Mouse (Mus musculus): ENCODE results near the gene Krt78. TPM values are rescaled to one million over a fixed set of nuclear protein-coding genes. Genes with fewer than 3 reads are reported as not detected.
"Not testable (repeated sequence)": the region's sequence is repeated elsewhere in the genome, so short reads cannot be mapped to it uniquely, and the experiment has no call there.

Gene Krt78
- polyA plus RNA-seq (2015; fragmentation: Nextera tagmentation; extraction: Ambion mirVana): not detected in 2 replicates

GRCm38 (mm10) chr15:101954187-101954586 is at the start of gene Krt78:
Gene Krt78, minus strand, starts transcription at chr15:101954287.
- Histone ChIP-seq H3K4me3 (no peak within 1 kb of the TSS), H3K9ac (no peak within 1 kb of the TSS), H3K4me1 (no peaks in the 10 kb centered on the region), H3K27me3 (replicated peaks) (no peaks in the 10 kb centered on the region), H3K27ac (no peak within 1 kb of the TSS), H3K4me2 (no peak within 1 kb of the TSS), H3K36me3 (replicated peaks) (no peaks in the 10 kb centered on the region), H3K9me3 (no peaks in the 10 kb centered on the region)
- no peak for ATAC-seq (replicated peaks)
- WGBS: 90% methylated on average over 9 of the region's 9 CpGs

GRCm38 (mm10) chr15:102003516-102003915 is 49.4 kb upstream of the Krt78 start:
- no peak overlapping the region for H3K27ac ChIP-seq
- H3K27me3 ChIP-seq (replicated peaks): peaks cover 64% of the 10 kb centered on the region
- H3K4me3 ChIP-seq: peak overlapping the region; percentile 12; the same call in 1 of the 2 replicates
- peak overlapping the region; percentile 45; the same call in 1 of the 2 replicates for H3K4me2 ChIP-seq
- 16% methylated on average over 12 of the region's 12 CpGs for WGBS
- H3K4me1 ChIP-seq: peaks cover 8% of the 10 kb centered on the region
- ATAC-seq (replicated peaks): no peak
- no peaks in the 10 kb centered on the region for H3K9me3 ChIP-seq
- H3K9ac ChIP-seq: no peak overlapping the region
- H3K36me3 ChIP-seq (replicated peaks): no peaks in the 10 kb centered on the region

- H3K4me3 ChIP-seq: peak overlapping the region; percentile 12; the same call in 1 of the 2 replicates
- peak overlapping the region; percentile 45 for H3K4me2 ChIP-seq
- no peak overlapping the region for H3K27ac ChIP-seq
- H3K27me3 ChIP-seq (replicated peaks): peaks cover 64% of the 10 kb centered on the region
- no peaks in the 10 kb centered on the region for H3K9me3 ChIP-seq
- WGBS: 4% methylated on average over 34 of the region's 34 CpGs
- H3K9ac ChIP-seq: no peak overlapping the region
- H3K4me1 ChIP-seq: peaks cover 8% of the 10 kb centered on the region
- H3K36me3 ChIP-seq (replicated peaks): no peaks in the 10 kb centered on the region
- ATAC-seq (replicated peaks): no peak
Observed at GRCm38 (mm10) chr15:102002646-102003488, 48.8 kb upstream of the Krt78 start.

GRCm38 (mm10) chr15:101999676-102000335 is 45.7 kb upstream of the Krt78 start:
- Histone ChIP-seq H3K9me3 (no peaks in the 10 kb centered on the region), H3K9ac (no peak overlapping the region), H3K27me3 (replicated peaks) (peaks cover 43% of the 10 kb centered on the region), H3K36me3 (replicated peaks) (no peaks in the 10 kb centered on the region), H3K4me2 (no peak overlapping the region), H3K4me1 (peaks cover 8% of the 10 kb centered on the region), H3K4me3 (no peak overlapping the region), H3K27ac (no peak overlapping the region)
- WGBS: 87% methylated on average over 11 of the region's 11 CpGs
- ATAC-seq (replicated peaks): no peak

GRCm38 (mm10) chr15:101999156-101999555 is 45.1 kb upstream of the Krt78 start:
- Histone ChIP-seq H3K4me2 (no peak overlapping the region), H3K9me3 (no peaks in the 10 kb centered on the region), H3K4me3 (no peak overlapping the region), H3K9ac (no peak overlapping the region), H3K4me1 (peaks cover 8% of the 10 kb centered on the region), H3K27me3 (replicated peaks) (peaks cover 41% of the 10 kb centered on the region), H3K27ac (no peak overlapping the region), H3K36me3 (replicated peaks) (no peaks in the 10 kb centered on the region)
- ATAC-seq (replicated peaks): no peak
- 94% methylated on average over 11 of the region's 11 CpGs for WGBS

GRCm38 (mm10) chr15:101996450-101997078 is 42.5 kb upstream of the Krt78 start:
- H3K4me3 ChIP-seq; H3K36me3 ChIP-seq (replicated peaks); ATAC-seq (replicated peaks); H3K27ac ChIP-seq; H3K9ac ChIP-seq; H3K4me1 ChIP-seq; H3K4me2 ChIP-seq; H3K9me3 ChIP-seq: not testable (repeated sequence)
- WGBS: 88% methylated on average over 11 of the region's 11 CpGs
- peaks cover 22% of the 10 kb centered on the region; the same call in 1 of the 2 replicates for H3K27me3 ChIP-seq (replicated peaks)

GRCm38 (mm10) chr15:101995484-101996236 is 41.6 kb upstream of the Krt78 start:
- no peaks in the 10 kb centered on the region for H3K4me1 ChIP-seq
- 84% methylated on average over 4 of the region's 4 CpGs for WGBS
- no peak overlapping the region for H3K4me3 ChIP-seq
- no peaks in the 10 kb centered on the region for H3K9me3 ChIP-seq
- H3K4me2 ChIP-seq: no peak overlapping the region
- ATAC-seq (replicated peaks): no peak
- H3K36me3 ChIP-seq (replicated peaks): no peaks in the 10 kb centered on the region
- H3K9ac ChIP-seq: no peak overlapping the region
- peaks cover 15% of the 10 kb centered on the region; the same call in 1 of the 2 replicates for H3K27me3 ChIP-seq (replicated peaks)
- H3K27ac ChIP-seq: no peak overlapping the region

- Histone ChIP-seq H3K27ac (no peak overlapping the region), H3K9me3 (no peaks in the 10 kb centered on the region), H3K9ac (no peak overlapping the region), H3K4me3 (no peak overlapping the region), H3K36me3 (replicated peaks) (no peaks in the 10 kb centered on the region), H3K27me3 (replicated peaks) (peaks cover 14% of the 10 kb centered on the region), H3K4me2 (no peak overlapping the region), H3K4me1 (no peaks in the 10 kb centered on the region)
- WGBS: 93% methylated on average over 6 of the region's 6 CpGs
- ATAC-seq (replicated peaks): no peak
Observed at GRCm38 (mm10) chr15:101994365-101994764, 40.3 kb upstream of the Krt78 start.

GRCm38 (mm10) chr15:101990946-101991345 is 36.9 kb upstream of the Krt78 start:
- H3K36me3 ChIP-seq (replicated peaks): no peaks in the 10 kb centered on the region
- no peak overlapping the region for H3K9ac ChIP-seq
- no peak for ATAC-seq (replicated peaks)
- peaks cover 19% of the 10 kb centered on the region for H3K27me3 ChIP-seq (replicated peaks)
- no peaks in the 10 kb centered on the region for H3K4me1 ChIP-seq
- no peak overlapping the region for H3K4me2 ChIP-seq
- WGBS: 92% methylated on average over 6 of the region's 6 CpGs
- H3K9me3 ChIP-seq: no peaks in the 10 kb centered on the region
- H3K27ac ChIP-seq: no peak overlapping the region
- no peak overlapping the region for H3K4me3 ChIP-seq

GRCm38 (mm10) chr15:101988714-101989113 is 34.6 kb upstream of the Krt78 start:
- Histone ChIP-seq H3K4me3 (no peak overlapping the region), H3K4me1 (0 out of 2 replicates have a peak, but pooled peaks cover 2% of the 10 kb centered on the region), H3K27ac (no peak overlapping the region), H3K9me3 (no peaks in the 10 kb centered on the region), H3K9ac (no peak overlapping the region), H3K36me3 (replicated peaks) (no peaks in the 10 kb centered on the region), H3K27me3 (replicated peaks) (peaks cover 14% of the 10 kb centered on the region), H3K4me2 (no peak overlapping the region)
- 65% methylated on average over 8 of the region's 8 CpGs for WGBS
- ATAC-seq (replicated peaks): no peak

GRCm38 (mm10) chr15:101988119-101988518 is 34.0 kb upstream of the Krt78 start:
- Histone ChIP-seq H3K4me1 (0 out of 2 replicates have a peak, but pooled peaks cover 2% of the 10 kb centered on the region), H3K9me3 (no peaks in the 10 kb centered on the region), H3K36me3 (replicated peaks) (no peaks in the 10 kb centered on the region), H3K27ac (no peak overlapping the region), H3K27me3 (replicated peaks) (peaks cover 14% of the 10 kb centered on the region), H3K4me3 (no peak overlapping the region), H3K4me2 (no peak overlapping the region), H3K9ac (no peak overlapping the region)
- 0% methylated on average over 10 of the region's 10 CpGs for WGBS
- ATAC-seq (replicated peaks): no peak

Data from midbrain, embryonic 15.5 days (tissue).